Mouse (Mus musculus) lung, adult 2 months (tissue): ENCODE measurements around the gene Cpne9.

Experiments used
- CTCF ChIP-seq: fragments of 200-500 bp; IDR thresholded peaks from 2 replicates; pipeline ENCODE4 v1.5.1; 2011; ENCODE audit warnings: mild to moderate bottlenecking, low read length, control low read depth; ENCODE audit not compliant: insufficient read depth
- POLR2A ChIP-seq: fragments of 200-500 bp; IDR thresholded peaks from 2 replicates; pipeline ENCODE4 v1.6.1; 2011; ENCODE audit warnings: low read depth, mild to moderate bottlenecking, control low read depth, low read length, borderline replicate concordance; ENCODE audit errors: extremely low read depth

DNA sequence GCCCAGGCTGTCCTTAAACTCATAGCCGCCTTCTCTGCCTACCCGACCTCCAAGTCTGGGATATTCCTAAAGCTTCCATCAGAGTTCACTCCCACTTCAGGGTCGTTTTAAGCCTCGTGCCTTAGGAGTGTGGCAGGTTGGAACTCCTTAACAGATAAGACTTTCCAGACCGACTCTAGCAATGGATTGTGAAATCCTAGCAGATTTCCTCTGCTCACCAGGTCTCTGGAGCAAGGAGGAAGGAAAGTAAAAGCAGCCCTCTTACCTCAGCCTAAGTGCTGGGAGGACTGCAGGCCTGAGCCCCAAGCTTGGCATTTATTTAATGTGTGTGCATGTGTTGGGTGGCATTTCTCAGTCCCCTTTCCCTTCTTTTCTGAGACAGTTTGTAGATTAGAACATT, 31.3 kb upstream of the Cpne9 start:
- TF ChIP-seq POLR2A = no peak
- no peak for TF ChIP-seq CTCF
